Mouse (Mus musculus): ENCODE measurements at regions not wholly inside any gene's neighbourhood (a gene's known extent, or its start where the extent isn't known, plus 50 kb on each side); places are given as distances from the start of the nearest gene placed in this dataset.
A peak's percentile ranks its signal among the peaks of the same experiment; 100 is the strongest.

DNA sequence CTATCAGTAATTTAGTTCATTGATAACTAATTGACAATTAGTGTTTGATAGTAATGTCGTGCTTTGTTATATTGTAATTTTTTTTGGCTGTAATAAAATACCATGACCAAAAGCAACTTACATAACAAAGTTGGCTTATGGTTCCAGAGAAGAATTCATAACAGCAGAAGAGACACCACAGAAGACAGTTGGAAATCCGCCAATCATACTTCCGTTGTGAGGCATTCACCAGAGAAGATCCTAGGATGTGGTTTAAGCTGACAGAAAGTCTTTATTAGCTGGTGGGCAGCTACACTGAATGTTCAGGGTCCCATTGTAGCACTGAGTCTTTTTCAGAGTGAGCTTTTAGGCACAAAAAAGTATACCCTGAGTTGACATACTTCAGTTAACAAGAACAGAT lies 109.9 kb downstream of the Sec23a start:
- DNase-seq = no peak

DNA sequence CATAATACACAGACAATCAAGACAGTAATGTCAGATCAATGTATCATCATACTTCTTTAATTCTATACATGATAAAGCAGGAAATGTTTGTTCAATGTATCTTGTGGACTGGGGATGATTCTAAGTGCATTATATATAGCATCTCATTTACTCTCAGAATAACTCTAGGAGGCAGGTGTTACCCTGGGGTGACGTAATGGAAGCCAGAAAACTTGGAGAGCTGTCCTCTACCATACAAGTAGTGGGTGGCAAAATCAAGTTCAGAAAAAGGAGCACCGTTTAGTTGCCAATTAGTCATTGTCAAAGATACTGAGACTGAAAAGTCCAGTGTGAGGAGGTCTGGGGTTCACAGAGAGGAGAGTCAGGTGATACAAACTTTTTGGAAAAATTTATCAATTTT lies 136.0 kb downstream of the Sec23a start:
- no peak for DNase-seq

DNA sequence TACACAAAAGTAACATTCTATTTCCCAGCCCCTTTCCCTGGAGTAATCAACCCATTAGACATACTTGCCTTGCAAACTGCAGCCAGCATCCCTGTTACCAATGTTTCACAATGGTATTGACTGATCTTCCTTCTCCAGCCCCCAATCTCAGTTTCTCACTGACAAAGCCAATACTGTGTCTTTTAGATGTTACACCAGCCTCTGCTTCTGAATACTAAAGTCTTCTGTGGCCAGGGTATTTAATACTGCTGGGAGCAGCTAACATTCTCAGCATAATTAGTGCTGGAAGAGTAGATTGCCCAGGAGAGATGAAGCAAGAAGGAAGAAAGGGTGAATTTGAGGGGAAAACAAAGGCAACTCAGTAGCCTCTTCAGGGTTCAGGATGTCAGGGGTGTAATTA lies 139.4 kb downstream of the Sec23a start:
- no peak for DNase-seq

DNA sequence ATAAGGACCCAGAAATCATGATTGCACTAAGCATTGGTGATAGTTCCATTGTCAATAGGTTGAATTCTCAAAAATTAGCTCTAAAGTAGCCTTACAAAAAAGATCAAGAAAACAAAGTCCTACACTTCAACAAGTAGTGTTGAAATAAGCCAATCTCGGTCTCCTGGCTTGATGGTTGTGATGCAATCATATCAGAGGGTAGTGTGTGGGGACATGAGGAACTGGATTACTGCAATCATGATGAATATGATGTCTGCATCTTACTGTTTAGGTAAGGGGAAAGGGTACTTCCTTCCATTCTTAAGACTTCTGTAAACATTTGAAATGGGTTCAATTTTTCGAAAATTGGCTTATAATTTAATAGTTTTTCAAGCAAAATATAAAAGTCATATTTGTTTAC lies 155.3 kb downstream of the Sec23a start:
- no peak for DNase-seq

DNA sequence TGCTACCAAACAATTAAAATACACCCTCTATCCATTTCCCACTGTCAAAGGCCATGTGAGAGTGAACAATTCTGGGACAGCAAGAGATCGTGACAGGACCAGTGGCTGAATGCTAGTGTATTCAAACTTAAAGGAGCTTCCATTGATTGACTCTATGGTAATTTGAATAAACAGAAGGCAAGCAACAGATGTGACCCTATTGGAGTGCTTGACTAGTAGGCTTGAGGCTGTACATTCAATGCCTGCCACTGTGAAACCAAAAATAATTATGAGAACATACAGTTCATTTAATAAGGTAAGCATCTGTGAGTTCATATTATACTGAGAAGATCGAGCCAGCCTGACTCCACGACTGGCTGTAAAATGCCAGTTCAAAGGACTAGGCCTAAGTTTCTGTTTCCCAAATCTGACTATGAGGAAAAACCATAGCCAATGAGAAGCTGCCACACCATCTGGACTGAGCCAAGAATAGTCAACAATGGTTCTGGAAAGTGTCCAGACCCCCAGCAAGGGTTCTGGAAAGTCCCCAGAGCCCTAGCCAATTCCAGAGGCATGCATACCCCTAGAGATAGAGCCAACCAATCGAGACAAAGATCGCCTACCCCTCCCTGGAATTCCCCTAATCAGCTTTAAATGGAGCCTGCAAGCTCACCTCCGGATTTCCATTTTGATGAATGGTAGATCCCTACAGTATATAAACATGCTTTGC lies 160.0 kb downstream of the Sec23a start:
- DNase-seq = no peak

DNA sequence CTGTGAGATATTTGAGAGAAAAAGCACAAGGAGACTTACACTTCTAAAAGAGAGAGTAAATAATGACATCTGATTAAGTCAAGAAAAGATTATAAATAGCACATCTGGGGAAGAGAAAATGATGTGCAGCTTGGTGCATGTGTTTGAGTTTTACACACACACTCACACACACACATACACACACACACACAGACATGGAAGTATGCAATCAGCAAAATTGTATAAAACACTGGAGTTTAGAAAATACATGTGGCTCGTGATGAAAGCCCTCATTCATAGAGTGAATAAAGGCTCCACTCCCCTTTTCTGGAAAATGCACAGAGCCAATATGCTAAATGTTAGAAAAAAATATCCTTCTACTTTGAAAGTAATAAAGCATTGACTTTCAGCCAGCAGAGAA lies 182.2 kb downstream of the Sec23a start:
- no peak for DNase-seq

DNA sequence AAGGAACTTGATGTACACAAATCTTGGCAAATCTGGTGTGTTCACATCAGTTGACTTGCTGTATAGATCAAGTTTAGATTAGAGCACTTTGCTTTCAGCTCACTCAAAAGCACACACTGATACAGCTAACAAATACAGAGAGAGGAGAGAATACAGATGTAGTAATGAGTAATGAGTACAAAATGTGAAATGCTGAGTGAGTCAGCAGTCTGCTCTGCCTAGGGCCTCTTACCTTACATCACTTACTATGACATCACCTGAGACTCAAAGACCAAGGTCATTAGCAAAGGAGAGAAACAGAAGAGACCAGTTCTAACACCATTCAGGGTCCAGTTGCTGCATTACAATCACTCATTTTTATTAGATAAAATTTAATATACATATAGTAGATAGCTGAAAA lies 184.0 kb downstream of the Sec23a start:
- DNase-seq = no peak

DNA sequence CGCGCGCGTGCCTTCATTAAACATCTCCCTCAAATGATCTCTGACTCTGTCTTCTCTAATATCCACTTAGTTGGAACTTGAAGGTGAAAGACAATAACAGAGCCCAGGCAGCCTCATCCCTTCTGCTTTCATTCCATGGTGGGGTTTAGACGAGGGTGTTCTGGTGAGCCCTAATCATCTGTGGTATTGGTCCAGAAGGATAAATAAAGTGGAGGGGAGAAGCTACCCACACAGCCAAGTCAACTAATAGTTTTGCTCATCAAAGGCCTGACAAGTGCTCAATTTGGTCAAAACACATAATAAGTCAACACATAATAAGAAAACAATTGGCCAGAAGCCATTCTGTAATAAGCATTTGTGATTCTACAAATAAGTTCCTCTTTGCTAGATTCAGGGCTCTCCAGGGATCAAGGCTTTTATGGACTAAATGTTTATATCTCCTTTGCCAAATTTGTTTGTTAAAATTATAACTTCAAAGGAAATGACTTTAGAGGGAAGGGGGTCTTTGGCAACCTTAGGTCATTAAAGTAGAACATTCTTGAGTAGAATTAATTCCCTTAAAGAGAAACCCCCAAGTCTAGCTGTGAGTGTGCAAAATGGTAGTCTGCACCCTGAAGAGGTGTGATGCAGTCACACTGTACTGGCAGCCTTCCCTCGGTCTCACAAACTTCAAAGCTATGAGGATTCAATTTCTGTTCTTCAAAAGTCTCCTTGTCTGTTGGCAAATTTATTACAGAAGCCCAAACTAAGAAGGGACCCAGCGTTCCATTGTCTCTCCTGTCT lies 186.5 kb downstream of the Sec23a start:
- DNase-seq = no peak

DNA sequence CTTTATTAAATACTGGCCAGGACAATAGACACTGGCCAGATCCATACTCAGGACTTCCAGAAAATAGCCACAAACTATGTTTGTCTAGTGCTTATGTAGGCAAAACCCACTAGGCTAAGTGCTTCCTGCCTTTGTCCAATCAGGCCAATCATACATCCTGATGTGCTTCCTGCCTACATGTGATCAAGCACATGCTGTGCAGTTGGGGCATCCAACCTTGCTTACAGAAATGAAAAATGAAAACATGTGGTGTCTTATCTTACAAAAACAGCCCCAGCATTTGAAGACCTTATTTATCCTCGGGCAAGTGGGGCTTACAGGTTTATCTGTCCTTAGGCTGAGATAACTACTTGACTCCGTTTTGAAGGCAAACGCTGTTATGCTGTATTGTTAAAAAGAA lies 188.8 kb downstream of the Sec23a start:
- DNase-seq = no peak

DNA sequence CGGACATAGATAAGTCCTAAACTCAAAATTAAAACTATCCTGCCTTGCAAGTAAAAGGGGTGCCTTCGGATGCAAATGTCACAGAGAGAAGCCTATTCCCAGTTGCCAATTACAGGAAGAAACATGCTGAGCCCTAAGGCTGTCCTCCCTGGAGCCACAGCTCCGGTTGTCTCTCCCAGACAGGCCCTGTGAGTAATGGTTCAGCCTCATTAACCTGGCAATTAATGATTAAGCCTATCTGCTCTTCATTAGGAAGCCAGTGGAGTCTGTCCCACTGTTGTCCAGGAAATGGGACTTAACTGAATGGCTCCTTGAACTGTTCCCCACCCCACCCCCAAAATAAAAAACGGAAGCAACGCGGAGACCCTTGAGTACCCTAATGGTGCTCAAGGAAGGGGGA lies 207.7 kb downstream of the Sec23a start:
- DNase-seq = no peak

DNA sequence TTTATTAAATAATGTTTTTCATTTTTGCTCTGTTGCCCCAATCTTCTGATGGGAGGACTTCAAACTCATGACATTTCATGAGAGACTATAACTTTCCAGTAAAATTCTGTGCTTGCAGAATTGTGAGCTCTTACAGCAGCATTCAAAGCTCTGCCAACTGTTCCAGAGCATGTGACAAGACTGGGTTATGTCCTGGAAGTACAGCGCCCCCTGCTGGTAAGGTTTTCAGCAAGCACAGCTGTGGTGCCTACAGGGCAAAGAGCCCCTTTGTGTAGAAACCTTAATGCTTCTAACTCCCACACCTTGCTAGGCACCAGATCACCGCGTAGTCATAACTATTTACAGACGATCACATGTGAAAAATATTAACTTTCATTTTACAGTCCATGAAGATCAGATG lies 209.4 kb downstream of the Sec23a start:
- peak; percentile 21 for DNase-seq
